Mouse (Mus musculus): ENCODE results near the gene Gpx5. TPM values are rescaled to one million over a fixed set of nuclear protein-coding genes. Genes with fewer than 3 reads are reported as not detected.

Gene Gpx5
- not detected in 2 replicates for polyA plus RNA-seq (2012; rRNA removed)

- 95% methylated on average over 6 of the region's 6 CpGs for WGBS
- no peaks in the 10 kb centered on the region for H3K27me3 ChIP-seq (ENCODE audit: control insufficient read depth, insufficient read depth, low read length)
- no peak within 1 kb of the TSS for H3K4me3 ChIP-seq (replicated peaks; ENCODE audit: insufficient read depth, low read depth, low read length)
- H3K4me1 ChIP-seq (ENCODE audit: control insufficient read depth, insufficient read depth, low read length), result no peaks in the 10 kb centered on the region
- no peak within 1 kb of the TSS for H3K27ac ChIP-seq (ENCODE audit: insufficient read depth, low read length)
- TF ChIP-seq CTCF (IDR thresholded peaks at IDR 0.05; ENCODE audit: borderline replicate concordance, insufficient read depth, low read depth, low read length), result no peak
- TF ChIP-seq POLR2A (IDR thresholded peaks at IDR 0.05; ENCODE audit: borderline replicate concordance, insufficient read depth, low read length), result no peak
- DNase-seq, result no peak
These were observed at the start of gene Gpx5 for GRCm38 (mm10) chr13:21292631-21293030. Gpx5 (minus strand) TSS chr13:21292731.

- Histone ChIP-seq H3K4me1 (ENCODE audit: control insufficient read depth, insufficient read depth, low read length) (no peaks in the 10 kb centered on the region), H3K4me3 (replicated peaks; ENCODE audit: insufficient read depth, low read depth, low read length) (peak overlapping the region; percentile 1), H3K27me3 (ENCODE audit: control insufficient read depth, insufficient read depth, low read length) (no peaks in the 10 kb centered on the region), H3K27ac (ENCODE audit: insufficient read depth, low read length) (no peak overlapping the region)
- TF ChIP-seq POLR2A (IDR thresholded peaks at IDR 0.05; ENCODE audit: borderline replicate concordance, insufficient read depth, low read length) (no peak), CTCF (IDR thresholded peaks at IDR 0.05; ENCODE audit: borderline replicate concordance, insufficient read depth, low read depth, low read length) (no peak)
- WGBS, result 3% methylated on average over 9 of the region's 9 CpGs
- peak in 1 of 2 experiments; percentile 2 for DNase-seq
These were observed 34.9 kb upstream of the Gpx5 start for GRCm38 (mm10) chr13:21327424-21327823.

GRCm38 (mm10) chr13:21326657-21327211, 34.2 kb upstream of the Gpx5 start:
- Histone ChIP-seq H3K4me3 (replicated peaks; ENCODE audit: insufficient read depth, low read depth, low read length) (peak overlapping the region; percentile 70), H3K4me1 (ENCODE audit: control insufficient read depth, insufficient read depth, low read length) (no peaks in the 10 kb centered on the region; the same call in 1 of the 2 replicates), H3K27ac (ENCODE audit: insufficient read depth, low read length) (no peak overlapping the region), H3K27me3 (ENCODE audit: control insufficient read depth, insufficient read depth, low read length) (no peaks in the 10 kb centered on the region)
- TF ChIP-seq CTCF (IDR thresholded peaks at IDR 0.05; ENCODE audit: borderline replicate concordance, insufficient read depth, low read depth, low read length) (peak; percentile 69), POLR2A (IDR thresholded peaks at IDR 0.05; ENCODE audit: borderline replicate concordance, insufficient read depth, low read length) (no peak)
- under 1% methylated on average over 24 of the region's 24 CpGs for WGBS
- peak; percentile 73 to 82 for DNase-seq

- Histone ChIP-seq H3K27ac (ENCODE audit: insufficient read depth, low read length) (no peak overlapping the region), H3K4me1 (ENCODE audit: control insufficient read depth, insufficient read depth, low read length) (no peaks in the 10 kb centered on the region; the same call in 1 of the 2 replicates), H3K27me3 (ENCODE audit: control insufficient read depth, insufficient read depth, low read length) (no peaks in the 10 kb centered on the region), H3K4me3 (replicated peaks; ENCODE audit: insufficient read depth, low read depth, low read length) (no peak overlapping the region)
- peak in 1 of 2 experiments; percentile 23 for DNase-seq
- TF ChIP-seq POLR2A (IDR thresholded peaks at IDR 0.05; ENCODE audit: borderline replicate concordance, insufficient read depth, low read length), result no peak
- 0 out of 2 replicates have a peak, but pooled peaks have one; percentile 16 for TF ChIP-seq CTCF (IDR thresholded peaks at IDR 0.05; ENCODE audit: borderline replicate concordance, insufficient read depth, low read depth, low read length)
- WGBS, result 11% methylated on average over 4 of the region's 4 CpGs
These were observed 33.7 kb upstream of the Gpx5 start for GRCm38 (mm10) chr13:21326191-21326590.

GRCm38 (mm10) chr13:21323405-21323804, 30.9 kb upstream of the Gpx5 start:
- no peak for DNase-seq
- TF ChIP-seq CTCF (IDR thresholded peaks at IDR 0.05; ENCODE audit: borderline replicate concordance, insufficient read depth, low read depth, low read length), result no peak
- no peak for TF ChIP-seq POLR2A (IDR thresholded peaks at IDR 0.05; ENCODE audit: borderline replicate concordance, insufficient read depth, low read length)
- no peak overlapping the region for H3K4me3 ChIP-seq (replicated peaks; ENCODE audit: insufficient read depth, low read depth, low read length)
- H3K27me3 ChIP-seq (ENCODE audit: control insufficient read depth, insufficient read depth, low read length), result no peaks in the 10 kb centered on the region; the same call in 1 of the 2 replicates
- WGBS, result 71% methylated on average over 6 of the region's 6 CpGs
- H3K4me1 ChIP-seq (ENCODE audit: control insufficient read depth, insufficient read depth, low read length), result no peaks in the 10 kb centered on the region; the same call in 1 of the 2 replicates
- H3K27ac ChIP-seq (ENCODE audit: insufficient read depth, low read length), result no peak overlapping the region

- Histone ChIP-seq H3K27ac (ENCODE audit: insufficient read depth, low read length) (no peak overlapping the region), H3K4me3 (replicated peaks; ENCODE audit: insufficient read depth, low read depth, low read length) (peak overlapping the region; percentile 44), H3K4me1 (ENCODE audit: control insufficient read depth, insufficient read depth, low read length) (no peaks in the 10 kb centered on the region; the same call in 1 of the 2 replicates), H3K27me3 (ENCODE audit: control insufficient read depth, insufficient read depth, low read length) (no peaks in the 10 kb centered on the region; the same call in 1 of the 2 replicates)
- 18% methylated on average over 18 of the region's 18 CpGs for WGBS
- TF ChIP-seq CTCF (IDR thresholded peaks at IDR 0.05; ENCODE audit: borderline replicate concordance, insufficient read depth, low read depth, low read length) (no peak), POLR2A (IDR thresholded peaks at IDR 0.05; ENCODE audit: borderline replicate concordance, insufficient read depth, low read length) (no peak)
- peak; percentile 70 to 71 for DNase-seq
These were observed 30.2 kb upstream of the Gpx5 start for GRCm38 (mm10) chr13:21322509-21323375.

GRCm38 (mm10) chr13:21321890-21322494, 29.5 kb upstream of the Gpx5 start:
- Histone ChIP-seq H3K27me3 (ENCODE audit: control insufficient read depth, insufficient read depth, low read length) (no peaks in the 10 kb centered on the region; the same call in 1 of the 2 replicates), H3K4me3 (replicated peaks; ENCODE audit: insufficient read depth, low read depth, low read length) (peak overlapping the region; percentile 63), H3K4me1 (ENCODE audit: control insufficient read depth, insufficient read depth, low read length) (no peaks in the 10 kb centered on the region; the same call in 1 of the 2 replicates), H3K27ac (ENCODE audit: insufficient read depth, low read length) (no peak overlapping the region)
- peak; percentile 35 to 44 for DNase-seq
- 5% methylated on average over 18 of the region's 18 CpGs for WGBS
- TF ChIP-seq CTCF (IDR thresholded peaks at IDR 0.05; ENCODE audit: borderline replicate concordance, insufficient read depth, low read depth, low read length), result no peak
- no peak for TF ChIP-seq POLR2A (IDR thresholded peaks at IDR 0.05; ENCODE audit: borderline replicate concordance, insufficient read depth, low read length)
